Mouse (Mus musculus) CH12.LX (cell line): ENCODE results near the gene Sgsm2. TPM values are rescaled to one million over a fixed set of nuclear protein-coding genes. Genes with fewer than 3 reads are reported as not detected.

Source experiments
- DNase-seq: peaks from one replicate; pipeline ENCODE4 v3.0.0-alpha.2; 2013; ENCODE audit errors: extremely low read depth
- H3K27ac ChIP-seq: 2 replicates; pipeline ENCODE4 v1.5.1; 2012; ENCODE audit warnings: low read depth, mild to moderate bottlenecking, control low read depth, moderate library complexity; ENCODE audit not compliant: insufficient read depth
- H3K27me3 ChIP-seq: replicated peaks from 2 replicates; pipeline ENCODE3; 2012; ENCODE audit warnings: inconsistent platforms
- H3K36me3 ChIP-seq, 2 experiments: replicated peaks in 1 of 2; 2 replicates each; pipeline versions ENCODE3 to v1.6.1; 2012; ENCODE audit warnings: inconsistent platforms in 1 of 2, low read length in 1 of 2, mild to moderate bottlenecking in 1 of 2, mixed read lengths in 1 of 2, moderate library complexity in 1 of 2; ENCODE audit not compliant: control insufficient read depth in 1 of 2, insufficient read depth in 1 of 2
- H3K4me1 ChIP-seq, 2 experiments: 2 replicates each; pipeline ENCODE4 v1.6.1; 2012; ENCODE audit warnings: inconsistent platforms in 1 of 2, moderate library complexity in 1 of 2; ENCODE audit not compliant: insufficient read depth in 2 of 2, control insufficient read depth in 1 of 2
- H3K4me2 ChIP-seq: 2 replicates; pipeline ENCODE4 v1.6.1; 2012; ENCODE audit warnings: low read depth, mild to moderate bottlenecking, control low read depth; ENCODE audit not compliant: poor library complexity, insufficient read depth, severe bottlenecking
- H3K4me3 ChIP-seq, 3 experiments: fragments of 150-350 bp in 1 of 3; sonication (generic) in 1 of 3; replicated peaks in 1 of 3; 2 replicates each; pipeline versions ENCODE3 to v1.5.1; 2011 to 2012; ENCODE audit warnings: low read depth in 2 of 3, low read length in 2 of 3, mild to moderate bottlenecking in 2 of 3, moderate library complexity in 2 of 3, control low read depth in 1 of 3, improper control_type of control experiment in 1 of 3, inconsistent platforms in 1 of 3, mixed read lengths in 1 of 3; ENCODE audit not compliant: poor library complexity in 1 of 3
- H3K79me2 ChIP-seq: replicated peaks from 2 replicates; pipeline ENCODE4 v1.6.1; 2012; ENCODE audit warnings: mild to moderate bottlenecking, moderate library complexity; ENCODE audit not compliant: control insufficient read depth, poor library complexity, insufficient read depth, severe bottlenecking; ENCODE audit errors: extremely low read depth
- H3K9ac ChIP-seq: 2 replicates; pipeline ENCODE4 v1.6.1; 2012; ENCODE audit warnings: low read depth, mild to moderate bottlenecking, control low read depth, moderate library complexity; ENCODE audit not compliant: insufficient read depth
- H3K9me3 ChIP-seq: replicated peaks from 2 replicates; pipeline ENCODE3; 2012; ENCODE audit warnings: low read length, inconsistent platforms, mixed read lengths
- BHLHE40 ChIP-seq: IDR thresholded peaks from 2 replicates; pipeline ENCODE4 v1.6.1; 2011; ENCODE audit warnings: mild to moderate bottlenecking, low read depth, low read length, improper control_type of control experiment
- CHD1 ChIP-seq: IDR thresholded peaks from 2 replicates; pipeline ENCODE4 v1.6.1; 2012; ENCODE audit warnings: low read depth, low read length, improper control_type of control experiment, inconsistent platforms
- CTCF ChIP-seq, 2 experiments: IDR thresholded peaks in 1 of 2; conservative IDR thresholded peaks in 1 of 2; 2 replicates each; pipeline ENCODE4 v1.5.1; 2011 to 2012; ENCODE audit warnings: low read depth in 2 of 2, low read length in 2 of 2, improper control_type of control experiment in 1 of 2, inconsistent platforms in 1 of 2, mild to moderate bottlenecking in 1 of 2, moderate library complexity in 1 of 2
- E2F4 ChIP-seq: IDR thresholded peaks from 2 replicates; pipeline ENCODE4 v1.6.1; 2011; ENCODE audit warnings: low read depth, low read length, improper control_type of control experiment; ENCODE audit not compliant: insufficient replicate concordance
- GABPA ChIP-seq: IDR thresholded peaks from 2 replicates; pipeline ENCODE4 v1.6.1; 2012; ENCODE audit warnings: low read depth, low read length, improper control_type of control experiment, inconsistent platforms; ENCODE audit not compliant: insufficient replicate concordance
- IRF4 ChIP-seq: IDR thresholded peaks from 2 replicates; pipeline ENCODE4 v1.6.1; 2014; ENCODE audit warnings: low read depth, mild to moderate bottlenecking, inconsistent platforms, low read length, improper control_type of control experiment
- JUN ChIP-seq: IDR thresholded peaks from 2 replicates; pipeline ENCODE4 v1.6.1; 2011; ENCODE audit warnings: low read depth, mild to moderate bottlenecking, low read length, improper control_type of control experiment, moderate library complexity; ENCODE audit not compliant: insufficient read depth
- MAZ ChIP-seq: IDR thresholded peaks from 2 replicates; pipeline ENCODE4 v1.6.1; 2012; ENCODE audit warnings: low read depth, mild to moderate bottlenecking, inconsistent platforms, low read length, improper control_type of control experiment, moderate library complexity
- NELFE ChIP-seq: IDR thresholded peaks from 2 replicates; pipeline ENCODE4 v1.6.1; 2011; ENCODE audit warnings: low read depth, low read length, improper control_type of control experiment
- RAD21 ChIP-seq: IDR thresholded peaks from 2 replicates; pipeline ENCODE4 v1.6.1; 2011; ENCODE audit warnings: low read depth, mild to moderate bottlenecking, low read length, improper control_type of control experiment, moderate library complexity
- SMC3 ChIP-seq: IDR thresholded peaks from 2 replicates; pipeline ENCODE4 v1.6.1; 2011; ENCODE audit warnings: low read depth, low read length, improper control_type of control experiment
- TBP ChIP-seq: conservative IDR thresholded peaks from 2 replicates; pipeline ENCODE4 v1.6.1; 2011; ENCODE audit warnings: low read depth, low read length, improper control_type of control experiment
- TCF12 ChIP-seq: IDR thresholded peaks from 2 replicates; pipeline ENCODE4 v1.6.1; 2014; ENCODE audit warnings: low read depth, mild to moderate bottlenecking, inconsistent platforms, low read length, improper control_type of control experiment
- ZC3H11A ChIP-seq: IDR thresholded peaks from 2 replicates; pipeline ENCODE4 v1.6.1; 2012; ENCODE audit warnings: low read depth, mild to moderate bottlenecking, inconsistent platforms, low read length, improper control_type of control experiment
- ZKSCAN1 ChIP-seq: IDR thresholded peaks from 2 replicates; pipeline ENCODE4 v1.6.1; 2012; ENCODE audit warnings: low read depth, inconsistent platforms, low read length, improper control_type of control experiment, borderline replicate concordance
- ZMIZ1 ChIP-seq: IDR thresholded peaks from 2 replicates; pipeline ENCODE4 v1.6.1; 2012; ENCODE audit warnings: low read depth, mild to moderate bottlenecking, inconsistent platforms, low read length, improper control_type of control experiment
- ZNF384 ChIP-seq: IDR thresholded peaks from 2 replicates; pipeline ENCODE4 v1.6.1; 2012; ENCODE audit warnings: low read depth, low read length, improper control_type of control experiment, inconsistent platforms
- dilution Hi-C: fragments of 300-500 bp; cut with MboI; formaldehyde crosslinking; loops from 2 replicates; pipeline ENCODE4 v1.14.3; 2020; ENCODE audit warnings: low sequenced_read_pairs; ENCODE audit not compliant: extremely low pct_unique_long_range_greater_than_20kb, extremely low pct_ligation_motif_present
- in situ Hi-C: fragments of 300-500 bp; cut with MboI; formaldehyde crosslinking; loops from 3 replicates; pipeline ENCODE4 v1.14.3; 2019; ENCODE audit warnings: low sequenced_read_pairs, low pct_ligation_motif_present, low pct_unique_long_range_greater_than_20kb, mixed read lengths
- polyA plus RNA-seq: library from polyadenylated mRNA; unstranded; fragments of >175 nt; gene quantifications from 2 replicates; pipeline ENCODE4 v1.2.1, GENCODE M21; 2012; ENCODE audit warnings: low read depth; ENCODE audit not compliant: insufficient read length
- total RNA-seq, 2 experiments: library from RNA; depleted of rRNA; stranded (reverse); fragments of 300-350 nt in 1 of 2; fragments of >200 nt in 1 of 2; gene quantifications; 2 replicates each; pipeline ENCODE4 v1.2.3; 2012 to 2014

Sgsm2 gene
- total and polyA plus RNA-seq, 3 experiments: 0.75 to 3.8 (median 3.1) TPM

GRCm38 (mm10) chr11:74845784-74846183, 51.1 kb downstream of the Sgsm2 start:
- DNase-seq: no peak
- in situ Hi-C loops: loop anchor here (5.0 to 25.0 kb wide), 2 partner anchors 33 to 458 kb away; no protein-coding TSS in a partner anchor
- no peak overlapping the region for H3K4me3 ChIP-seq
- dilution Hi-C loops: no loop called here
- TF ChIP-seq CTCF (conservative IDR thresholded peaks at IDR 0.05 in 1 of 2, IDR thresholded peaks at IDR 0.05 in 1 of 2; ENCODE audit: low read depth in 2 of 2, low read length in 2 of 2) (peak in 1 of 2 experiments; percentile 62; a peak in 3 of 4 replicates), ZKSCAN1 (no peak), NELFE (no peak), ZC3H11A (no peak), CHD1 (no peak), BHLHE40 (0 out of 2 replicates have a peak, but pooled peaks have one; percentile 21), ZNF384 (no peak), TBP (no peak), MAZ (no peak), RAD21 (peak; percentile 62), SMC3 (peak; percentile 46)
- H3K4me2 ChIP-seq: no peak overlapping the region
- no peaks in the 10 kb centered on the region for H3K79me2 ChIP-seq
- peaks cover under 1 to 23% of the 10 kb centered on the region in 2 experiments; a peak in 3 of 4 replicates for H3K4me1 ChIP-seq
- H3K9ac ChIP-seq: no peak overlapping the region
- peaks cover 25 to 69% of the 10 kb centered on the region in 2 experiments for H3K36me3 ChIP-seq
- no peaks in the 10 kb centered on the region for H3K27me3 ChIP-seq
- no peak overlapping the region for H3K27ac ChIP-seq
- H3K9me3 ChIP-seq: peaks cover 7% of the 10 kb centered on the region

DNA sequence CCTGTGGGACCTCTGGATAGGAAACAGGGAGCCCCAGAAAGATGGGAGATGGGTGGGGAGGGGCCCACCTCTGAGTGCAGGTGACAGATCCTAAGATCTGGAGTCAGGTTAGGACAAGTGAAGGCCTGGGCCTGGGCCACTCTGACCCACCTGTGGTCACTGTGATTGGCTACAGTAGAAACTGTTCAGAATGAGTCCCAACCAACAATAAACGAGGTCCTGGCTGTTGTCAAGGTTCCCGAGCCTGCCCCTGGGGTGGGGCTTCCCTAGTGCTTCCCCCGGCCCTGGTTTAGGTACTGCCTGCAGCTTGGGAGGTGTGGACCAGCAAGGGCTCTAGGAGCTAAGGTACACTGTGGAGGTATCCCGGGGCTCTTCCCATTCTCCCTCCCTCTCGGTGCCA, 53.1 kb downstream of the Sgsm2 start:
- Histone ChIP-seq H3K27ac (no peak overlapping the region), H3K27me3 (no peaks in the 10 kb centered on the region), H3K36me3 (peaks cover 33 to 70% of the 10 kb centered on the region in 2 experiments), H3K4me2 (no peak overlapping the region), H3K4me3 (no peak overlapping the region), H3K4me1 (peaks cover 16 to 42% of the 10 kb centered on the region in 2 experiments), H3K9me3 (peaks cover 7% of the 10 kb centered on the region), H3K9ac (no peak overlapping the region), H3K79me2 (no peaks in the 10 kb centered on the region)
- in situ Hi-C loops (loop anchor here (25.0 kb wide), 1 partner anchor 456 kb away; no protein-coding TSS in a partner anchor), dilution Hi-C loops (no loop called here)
- no peak for DNase-seq
- no peak for TF ChIP-seq ZMIZ1
- no peak for TF ChIP-seq IRF4
- TF ChIP-seq E2F4: no peak
- TF ChIP-seq GABPA: no peak
- TF ChIP-seq TCF12: no peak
- TF ChIP-seq ZNF384: no peak
- no peak for TF ChIP-seq JUN
